Mouse (Mus musculus) embryo, embryonic 9.5 days (tissue): ENCODE results near the gene Ptpn7.

Source experiments
- DNase-seq: peaks from one replicate; pipeline ENCODE4 v3.0.0-alpha.2; 2017; ENCODE audit errors: extremely low spot score

The Ptpn7 gene

DNA sequence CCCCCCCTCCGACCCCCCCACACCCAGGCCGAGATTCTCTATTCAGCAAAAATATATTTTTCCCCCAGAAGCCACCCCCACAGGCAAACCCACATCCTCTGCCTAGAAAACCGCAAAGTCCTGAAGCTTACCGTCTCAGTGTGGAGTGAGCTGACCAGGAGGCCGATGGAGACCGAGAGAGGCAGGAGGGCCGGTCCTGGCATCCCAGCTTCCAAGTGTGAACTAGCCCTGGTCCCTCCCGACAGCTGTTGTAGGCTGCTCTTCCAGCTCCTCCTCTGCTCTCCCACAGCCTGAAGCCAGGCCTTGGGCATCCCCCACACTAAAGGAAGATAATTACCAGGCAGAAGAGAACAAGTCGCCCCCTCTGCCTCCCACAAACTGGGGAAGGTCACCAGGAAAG, 3.5 kb upstream of the Ptpn7 start:
- no peak for DNase-seq

- DNase-seq: no peak
Measured at GRCm38 (mm10) chr1:135129543-135130183, 2.8 kb upstream of the Ptpn7 start.

DNA sequence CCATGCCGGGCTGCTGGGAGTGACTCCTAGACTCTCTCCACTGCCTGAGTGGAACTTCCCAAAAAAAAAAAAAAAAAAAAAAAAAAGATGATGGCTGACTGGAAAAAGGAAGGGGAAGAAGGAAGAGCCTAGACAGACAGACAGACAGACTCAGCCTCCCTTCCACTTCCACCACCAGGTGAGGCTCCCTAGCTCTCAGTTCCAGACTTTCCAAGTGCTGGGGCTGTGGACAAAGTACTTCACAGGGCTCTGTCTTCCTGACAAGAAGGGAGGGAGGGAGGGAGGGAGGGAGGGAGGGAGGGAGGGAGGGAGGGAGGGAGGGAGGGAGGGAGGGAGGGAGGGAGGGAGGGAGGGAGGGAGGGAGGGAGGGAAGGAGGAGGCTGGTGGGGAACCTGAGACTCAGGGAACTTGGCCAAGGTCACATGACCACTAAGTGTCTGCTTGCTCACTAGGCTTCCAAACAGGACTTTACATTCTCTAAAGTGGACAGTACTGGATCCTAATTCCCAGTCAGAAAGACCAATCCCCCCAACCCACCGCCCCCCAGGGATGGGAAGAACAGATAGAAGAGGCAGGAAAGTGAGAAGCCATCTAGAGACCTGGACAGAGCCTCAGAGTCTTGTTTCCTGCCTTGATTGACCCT, 2.0 kb upstream of the Ptpn7 start:
- DNase-seq: no peak

DNA sequence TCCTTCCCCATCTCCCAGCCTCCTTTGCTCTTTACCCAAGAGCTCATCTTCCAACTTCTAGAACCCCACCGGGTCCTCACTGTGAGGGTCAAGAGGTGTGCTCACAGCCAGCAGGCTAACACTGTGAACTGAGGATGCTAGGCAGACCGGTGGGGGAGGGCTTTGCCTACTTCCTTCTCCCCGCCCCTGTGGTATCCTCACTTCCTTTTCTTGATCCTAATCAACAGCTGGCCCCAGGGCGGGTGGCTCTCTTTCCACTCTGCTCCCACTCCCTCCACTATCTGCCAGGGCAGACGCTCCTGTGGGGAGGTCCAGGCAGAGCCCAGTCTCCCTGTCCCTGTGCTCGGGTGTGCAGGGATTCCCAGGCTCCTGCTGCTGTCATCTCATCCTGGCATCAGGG, 1.5 kb upstream of the Ptpn7 start:
- DNase-seq: no peak

DNA sequence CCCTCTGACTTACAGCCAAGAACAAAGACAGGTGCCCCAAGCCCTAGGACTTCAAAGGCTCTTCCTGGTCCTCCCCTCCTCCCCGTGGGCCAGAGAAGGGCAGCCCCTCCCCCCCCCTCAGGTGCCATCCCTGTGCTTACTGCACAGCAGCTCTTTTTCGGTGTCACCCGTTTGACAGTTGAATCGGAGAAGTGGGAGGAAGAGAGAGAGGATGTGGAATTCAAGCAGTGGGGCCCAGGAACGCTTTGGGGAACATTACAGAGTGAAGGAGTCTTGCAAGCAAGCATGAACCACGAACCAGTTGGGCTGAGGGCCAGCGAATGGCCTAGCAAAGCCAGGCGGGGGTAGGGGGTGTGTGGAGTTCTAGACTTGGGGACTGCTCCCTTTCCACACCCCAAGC, 940 bp upstream of the Ptpn7 start:
- no peak for DNase-seq

- DNase-seq: no peak
Measured at GRCm38 (mm10) chr1:135132893-135133369, 431 bp downstream of the Ptpn7 start.

GRCm38 (mm10) chr1:135133678-135134435, 1.4 kb downstream of the Ptpn7 start:
- no peak for DNase-seq

DNA sequence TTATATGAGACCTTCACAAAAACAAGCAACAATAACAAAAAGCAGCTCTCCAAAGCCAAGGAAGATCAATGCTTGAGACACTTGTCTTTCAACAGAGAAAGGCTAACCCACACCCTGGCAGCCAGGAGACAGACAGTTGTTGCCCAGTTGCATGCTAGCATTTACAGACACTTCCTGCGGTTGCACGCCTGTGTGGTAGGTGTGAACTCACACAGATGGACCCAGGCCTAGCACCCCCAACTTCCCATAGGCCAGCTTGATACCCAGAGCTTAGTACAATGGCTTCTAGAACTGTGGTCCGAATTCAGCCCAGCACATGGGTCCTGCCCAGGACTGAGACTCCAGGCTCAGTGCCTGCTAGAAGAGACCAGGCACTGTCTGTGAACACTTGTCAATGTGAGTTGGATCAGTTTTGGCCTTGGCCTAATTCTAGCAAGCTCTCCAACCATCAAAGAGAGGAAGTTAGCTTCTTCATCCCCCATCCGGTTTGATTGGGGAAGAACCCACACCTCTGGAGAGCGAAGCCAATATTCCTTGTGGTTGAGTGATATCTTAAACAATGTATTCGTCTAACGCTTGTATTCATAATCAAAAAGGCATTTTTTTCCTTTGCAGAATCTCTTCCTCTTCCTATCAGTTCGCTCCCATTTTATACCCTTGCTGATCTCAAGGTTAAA, 2.7 kb downstream of the Ptpn7 start:
- DNase-seq: no peak

GRCm38 (mm10) chr1:135136500-135136899, 4.0 kb downstream of the Ptpn7 start:
- peak; percentile 84 for DNase-seq

DNA sequence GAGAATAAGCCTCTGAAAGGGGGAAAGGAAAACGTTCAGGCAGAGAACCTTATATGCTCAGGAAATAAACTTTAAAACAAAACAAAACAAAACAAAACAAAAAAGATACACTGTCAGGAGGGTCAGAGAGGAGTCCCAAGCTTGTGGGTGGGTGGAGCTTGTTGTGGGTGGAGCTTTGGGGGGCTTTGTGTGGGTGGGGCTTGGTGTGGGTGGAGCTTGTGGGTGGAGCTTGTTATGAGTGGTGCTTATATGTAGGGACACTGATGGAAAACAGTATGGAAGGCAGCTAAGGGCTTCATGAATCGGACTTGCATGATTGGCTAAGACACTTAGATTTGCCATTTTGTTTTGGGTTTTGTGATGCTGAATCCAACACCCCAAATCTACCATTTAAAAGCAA, 7.4 kb downstream of the Ptpn7 start:
- no peak for DNase-seq

DNA sequence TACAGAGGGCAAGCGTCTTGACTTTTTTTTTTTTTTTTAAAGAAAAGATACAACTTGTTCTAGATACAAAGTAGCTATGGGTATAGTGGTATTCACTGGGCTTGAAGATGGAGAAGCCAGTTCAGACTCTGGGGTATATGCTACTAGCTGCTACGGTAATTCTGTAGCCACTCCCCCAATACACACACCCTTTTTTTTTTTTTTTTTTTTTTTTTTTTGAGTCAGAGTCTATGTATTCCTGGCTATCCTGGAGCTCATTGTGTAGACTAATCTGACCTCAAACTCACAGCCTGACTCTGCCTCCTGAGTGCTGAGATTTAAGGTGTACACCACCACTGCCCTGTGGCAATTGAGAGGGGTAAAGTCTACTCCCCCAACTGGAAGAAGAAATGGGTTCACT, 10.0 kb downstream of the Ptpn7 start:
- no peak for DNase-seq

- DNase-seq: no peak
Measured at GRCm38 (mm10) chr1:135143940-135144339, 11.4 kb downstream of the Ptpn7 start.

GRCm38 (mm10) chr1:135146077-135146945, 13.8 kb downstream of the Ptpn7 start, which contains the start of gene Arl8a:
Gene Arl8a (plus strand): TSS chr1:135146824.
- peak; percentile 82 for DNase-seq

GRCm38 (mm10) chr1:135146946-135147701, 14.6 kb downstream of the Ptpn7 start:
- peak; percentile 75 for DNase-seq

GRCm38 (mm10) chr1:135147702-135148058, 15.2 kb downstream of the Ptpn7 start:
- no peak for DNase-seq

GRCm38 (mm10) chr1:135148476-135148875, 16.0 kb downstream of the Ptpn7 start:
- no peak for DNase-seq

- DNase-seq: no peak
Measured at GRCm38 (mm10) chr1:135148996-135149395, 16.5 kb downstream of the Ptpn7 start.

GRCm38 (mm10) chr1:135154011-135154410, 21.5 kb downstream of the Ptpn7 start:
- no peak for DNase-seq

- DNase-seq: peak; percentile 87
Measured at GRCm38 (mm10) chr1:135154411-135154959, 22.0 kb downstream of the Ptpn7 start.

- no peak for DNase-seq
Measured at GRCm38 (mm10) chr1:135156300-135156699, 23.8 kb downstream of the Ptpn7 start.
